Mouse (Mus musculus) intestine, embryonic 16.5 days (tissue): ENCODE measurements at regions not wholly inside any gene's neighbourhood (a gene's known extent, or its start where the extent isn't known, plus 50 kb on each side); places are given as distances from the start of the nearest gene placed in this dataset.

Experiments
- ATAC-seq: fragments of 200-750 bp; cut with Nextera tagmentation; 2 replicates; pipeline ENCODE4 v1.8.0; 2017; ENCODE audit warnings: moderate TSS enrichment, moderate library complexity
- H3K27ac ChIP-seq: fragments of 300-500 bp; sonication (generic); 2 replicates; pipeline ENCODE4 v1.5.1; 2014; ENCODE audit warnings: mild to moderate bottlenecking, low read length
- H3K27me3 ChIP-seq: fragments of 300-500 bp; sonication (generic); replicated peaks from 2 replicates; pipeline ENCODE4 v1.6.1; 2014; ENCODE audit warnings: low read length, control low read depth, mixed read lengths; ENCODE audit not compliant: control insufficient read depth, insufficient read depth
- H3K36me3 ChIP-seq: fragments of 300-500 bp; sonication (generic); 2 replicates; pipeline ENCODE4 v1.6.1; 2014; ENCODE audit warnings: low read length, control low read depth; ENCODE audit not compliant: control insufficient read depth, insufficient read depth
- H3K4me1 ChIP-seq: fragments of 300-500 bp; sonication (generic); 2 replicates; pipeline ENCODE4 v1.6.1; 2014; ENCODE audit warnings: low read length, control low read depth, mixed read lengths; ENCODE audit not compliant: control insufficient read depth, insufficient read depth
- H3K4me2 ChIP-seq: fragments of 300-500 bp; sonication (generic); 2 replicates; pipeline ENCODE4 v1.6.1; 2014; ENCODE audit warnings: low read depth, low read length, control low read depth
- H3K4me3 ChIP-seq: fragments of 300-500 bp; sonication (generic); 2 replicates; pipeline ENCODE4 v1.5.1; 2014; ENCODE audit warnings: mild to moderate bottlenecking, low read length
- H3K9ac ChIP-seq: fragments of 300-500 bp; sonication (generic); 2 replicates; pipeline ENCODE4 v1.6.1; 2014; ENCODE audit warnings: low read depth, low read length
- H3K9me3 ChIP-seq: fragments of 300-500 bp; sonication (generic); 2 replicates; pipeline ENCODE4 v1.6.1; 2016; ENCODE audit warnings: low read length, control low read depth; ENCODE audit not compliant: control insufficient read depth
- WGBS: fragments of 180-500 bp; shearing (Covaris S2); extraction: QIAGEN DNeasy Blood & Tissue Kit; methylation state at CpG from one replicate; pipeline ENCODE4 v1.1.7; 2014; 5-methylcytosine and 5-hydroxymethylcytosine counted together

GRCm38 (mm10) chr13:116118664-116119063, 190.8 kb downstream of the Isl1 start:
- WGBS, result 88% methylated on average over 1 of the region's 1 CpGs
- H3K4me1 ChIP-seq, result no peaks in the 10 kb centered on the region
- ATAC-seq, result no peak
- H3K4me3 ChIP-seq, result no peak overlapping the region
- H3K9ac ChIP-seq, result no peak overlapping the region
- H3K36me3 ChIP-seq, result no peaks in the 10 kb centered on the region
- H3K9me3 ChIP-seq, result no peaks in the 10 kb centered on the region
- H3K27me3 ChIP-seq, result no peaks in the 10 kb centered on the region
- H3K4me2 ChIP-seq, result no peak overlapping the region
- no peak overlapping the region for H3K27ac ChIP-seq

- Histone ChIP-seq H3K27ac (no peak overlapping the region), H3K4me1 (no peaks in the 10 kb centered on the region), H3K4me3 (no peak overlapping the region), H3K36me3 (no peaks in the 10 kb centered on the region), H3K9me3 (no peaks in the 10 kb centered on the region), H3K9ac (no peak overlapping the region), H3K27me3 (no peaks in the 10 kb centered on the region), H3K4me2 (no peak overlapping the region)
- WGBS, result 78% methylated on average over 7 of the region's 7 CpGs
- no peak for ATAC-seq
Measured at GRCm38 (mm10) chr13:116111032-116111808, 198.3 kb downstream of the Isl1 start.

GRCm38 (mm10) chr13:116110578-116110977, 198.9 kb downstream of the Isl1 start:
- ATAC-seq, result no peak
- Histone ChIP-seq H3K9me3 (no peaks in the 10 kb centered on the region), H3K4me2 (no peak overlapping the region), H3K4me1 (no peaks in the 10 kb centered on the region), H3K27me3 (no peaks in the 10 kb centered on the region), H3K27ac (no peak overlapping the region), H3K9ac (no peak overlapping the region), H3K36me3 (no peaks in the 10 kb centered on the region), H3K4me3 (no peak overlapping the region)
- WGBS, result 89% methylated on average over 2 of the region's 2 CpGs

GRCm38 (mm10) chr13:116087541-116088308, 221.8 kb downstream of the Isl1 start:
- H3K27me3 ChIP-seq, result no peaks in the 10 kb centered on the region
- 70% methylated on average over 4 of the region's 4 CpGs for WGBS
- ATAC-seq, result no peak
- H3K4me3 ChIP-seq, result no peak overlapping the region
- no peak overlapping the region for H3K9ac ChIP-seq
- no peak overlapping the region for H3K27ac ChIP-seq
- H3K4me2 ChIP-seq, result no peak overlapping the region
- no peaks in the 10 kb centered on the region for H3K4me1 ChIP-seq
- H3K9me3 ChIP-seq, result no peaks in the 10 kb centered on the region
- H3K36me3 ChIP-seq, result no peaks in the 10 kb centered on the region

- Histone ChIP-seq H3K4me1 (no peaks in the 10 kb centered on the region), H3K4me2 (no peak overlapping the region), H3K36me3 (no peaks in the 10 kb centered on the region), H3K9me3 (no peaks in the 10 kb centered on the region), H3K4me3 (no peak overlapping the region), H3K9ac (no peak overlapping the region), H3K27me3 (no peaks in the 10 kb centered on the region), H3K27ac (no peak overlapping the region)
- 78% methylated on average over 1 of the region's 1 CpGs for WGBS
- no peak for ATAC-seq
Measured at GRCm38 (mm10) chr13:116087140-116087539, 222.3 kb downstream of the Isl1 start.

- Histone ChIP-seq H3K9me3 (no peaks in the 10 kb centered on the region), H3K4me3 (no peak overlapping the region), H3K4me2 (no peak overlapping the region), H3K4me1 (no peaks in the 10 kb centered on the region), H3K36me3 (no peaks in the 10 kb centered on the region), H3K9ac (no peak overlapping the region), H3K27ac (no peak overlapping the region), H3K27me3 (no peaks in the 10 kb centered on the region)
- no peak for ATAC-seq
- WGBS, result 83% methylated on average over 5 of the region's 5 CpGs
Measured at GRCm38 (mm10) chr13:116056976-116057647, 252.4 kb downstream of the Isl1 start.

DNA sequence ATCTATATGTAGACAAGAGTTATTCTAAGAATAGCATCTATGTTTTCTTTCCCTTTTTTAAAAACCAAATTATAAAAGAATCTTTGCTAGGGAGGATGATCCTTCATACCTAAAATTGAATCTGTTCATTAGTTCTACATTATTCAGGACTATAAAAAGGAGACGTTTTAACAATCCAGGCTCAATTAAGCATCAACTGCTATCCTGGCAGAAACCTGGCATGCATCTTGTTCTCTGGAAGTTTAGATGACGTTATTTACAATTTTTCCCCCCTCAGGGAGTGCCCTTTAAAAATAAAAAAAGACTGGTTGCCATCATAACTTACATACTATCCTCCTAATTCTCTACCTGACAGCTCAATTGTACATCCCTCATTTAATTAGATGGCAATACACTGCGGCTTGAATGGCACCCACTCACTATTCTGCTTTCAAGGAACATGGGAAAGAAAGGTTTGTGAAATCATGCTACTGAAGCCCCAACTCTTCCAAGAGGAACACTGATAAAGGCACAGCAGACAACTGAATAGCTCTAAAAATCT, 253.3 kb downstream of the Isl1 start:
- H3K4me1 ChIP-seq, result no peaks in the 10 kb centered on the region
- H3K4me3 ChIP-seq, result no peak overlapping the region
- no peak overlapping the region for H3K27ac ChIP-seq
- H3K9me3 ChIP-seq, result no peaks in the 10 kb centered on the region
- no peaks in the 10 kb centered on the region for H3K27me3 ChIP-seq
- no peak overlapping the region for H3K9ac ChIP-seq
- WGBS, result 73% methylated on average over 3 of the region's 3 CpGs
- ATAC-seq, result no peak
- no peak overlapping the region for H3K4me2 ChIP-seq
- H3K36me3 ChIP-seq, result no peaks in the 10 kb centered on the region

DNA sequence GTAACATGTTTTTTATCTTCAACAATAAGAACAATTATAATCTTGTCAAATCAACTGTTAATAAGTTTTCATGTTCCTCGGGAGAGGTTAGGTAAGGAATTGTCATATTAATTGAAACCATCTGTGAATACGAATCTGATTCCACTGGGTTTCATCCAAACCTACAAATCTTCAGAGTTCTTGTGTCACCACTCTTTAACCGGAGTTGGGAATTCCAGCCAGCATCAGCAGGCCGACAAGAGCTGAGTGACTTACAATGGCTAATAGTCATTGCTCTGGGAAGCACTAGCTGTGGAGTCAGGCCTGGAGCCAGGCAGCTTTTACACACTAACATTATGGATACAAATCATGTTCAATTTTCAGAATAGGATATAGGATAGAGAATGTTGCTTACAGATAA, 273.3 kb downstream of the Isl1 start:
- Histone ChIP-seq H3K4me2 (no peak overlapping the region), H3K36me3 (no peaks in the 10 kb centered on the region), H3K4me3 (no peak overlapping the region), H3K27ac (no peak overlapping the region), H3K4me1 (no peaks in the 10 kb centered on the region), H3K9me3 (no peaks in the 10 kb centered on the region), H3K27me3 (no peaks in the 10 kb centered on the region), H3K9ac (no peak overlapping the region)
- ATAC-seq, result no peak
- WGBS, result 59% methylated on average over 4 of the region's 4 CpGs

- no peak overlapping the region for H3K27ac ChIP-seq
- ATAC-seq, result peak; percentile 93
- no peaks in the 10 kb centered on the region for H3K4me1 ChIP-seq
- WGBS, result 67% methylated on average over 2 of the region's 2 CpGs
- no peaks in the 10 kb centered on the region for H3K9me3 ChIP-seq
- H3K4me2 ChIP-seq, result no peak overlapping the region
- no peaks in the 10 kb centered on the region for H3K36me3 ChIP-seq
- H3K9ac ChIP-seq, result no peak overlapping the region
- no peak overlapping the region for H3K4me3 ChIP-seq
- H3K27me3 ChIP-seq, result no peaks in the 10 kb centered on the region
Measured at GRCm38 (mm10) chr13:116030152-116030720, 279.3 kb downstream of the Isl1 start.
